Mouse (Mus musculus): ENCODE measurements at regions not wholly inside any gene's neighbourhood (a gene's known extent, or its start where the extent isn't known, plus 50 kb on each side); places are given as distances from the start of the nearest gene placed in this dataset.
"Not testable (repeated sequence)": the region's sequence is repeated elsewhere in the genome, so short reads cannot be mapped to it uniquely, and the experiment has no call there.

DNA sequence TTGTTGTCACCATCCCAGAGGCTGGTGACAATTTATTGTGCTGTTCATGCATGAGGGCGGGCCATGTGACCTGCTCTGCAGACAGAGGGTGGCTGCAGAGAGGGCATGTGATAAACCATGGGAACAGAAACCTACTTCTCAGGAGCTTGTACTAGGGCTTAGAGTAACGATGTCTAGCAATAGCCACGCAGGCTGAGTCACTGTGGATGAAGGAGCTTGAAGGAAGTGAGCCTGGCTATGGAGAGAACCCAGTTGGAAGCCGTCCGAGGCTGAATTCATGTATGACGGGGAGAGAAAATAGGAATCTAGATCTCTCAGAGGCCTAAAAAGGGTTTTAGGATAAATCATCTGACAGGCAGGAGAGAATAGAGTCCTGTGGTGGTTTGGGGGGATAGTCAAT, 988.0 kb downstream of the 4930447A16Rik start:
- Histone ChIP-seq H3K27ac (no peak overlapping the region), H3K4me3 (no peak overlapping the region)
- peak in 1 of 2 experiments; percentile 20 for DNase-seq (ENCODE audit: extremely low spot score in 1 of 2, low spot score in 2 of 2)
- intact Hi-C loops (cut with DNase I), result no loop called here
- no peak for TF ChIP-seq CTCF (IDR thresholded peaks at IDR 0.05)

- H3K4me3 ChIP-seq, result no peak overlapping the region
- TF ChIP-seq CTCF (IDR thresholded peaks at IDR 0.05), result no peak
- H3K27ac ChIP-seq, result no peak overlapping the region
- no peak for DNase-seq (ENCODE audit: extremely low spot score in 1 of 2, low spot score in 2 of 2)
- intact Hi-C loops (cut with DNase I), result no loop called here
Measured at GRCm38 (mm10) chr15:38414318-38415090, 989.1 kb downstream of the 4930447A16Rik start.

GRCm38 (mm10) chr15:38415091-38415486, 989.7 kb downstream of the 4930447A16Rik start:
- no peak for DNase-seq (ENCODE audit: extremely low spot score in 1 of 2, low spot score in 2 of 2)
- H3K27ac ChIP-seq, result no peak overlapping the region
- no peak overlapping the region for H3K4me3 ChIP-seq
- intact Hi-C loops (cut with DNase I), result no loop called here
- no peak for TF ChIP-seq CTCF (IDR thresholded peaks at IDR 0.05)

- Histone ChIP-seq H3K4me3 (no peak overlapping the region), H3K27ac (no peak overlapping the region)
- intact Hi-C loops (cut with DNase I), result no loop called here
- no peak for TF ChIP-seq CTCF (IDR thresholded peaks at IDR 0.05)
- DNase-seq (ENCODE audit: extremely low spot score in 1 of 2, low spot score in 2 of 2), result no peak
Measured at GRCm38 (mm10) chr15:38419621-38420020, 994.3 kb downstream of the 4930447A16Rik start.

- no peak for DNase-seq (ENCODE audit: extremely low spot score in 1 of 2, low spot score in 2 of 2)
- no peak overlapping the region for H3K27ac ChIP-seq
- TF ChIP-seq CTCF (IDR thresholded peaks at IDR 0.05), result no peak
- H3K4me3 ChIP-seq, result no peak overlapping the region
- intact Hi-C loops (cut with DNase I), result no loop called here
Measured at GRCm38 (mm10) chr15:38420784-38421183, 995.4 kb downstream of the 4930447A16Rik start.

DNA sequence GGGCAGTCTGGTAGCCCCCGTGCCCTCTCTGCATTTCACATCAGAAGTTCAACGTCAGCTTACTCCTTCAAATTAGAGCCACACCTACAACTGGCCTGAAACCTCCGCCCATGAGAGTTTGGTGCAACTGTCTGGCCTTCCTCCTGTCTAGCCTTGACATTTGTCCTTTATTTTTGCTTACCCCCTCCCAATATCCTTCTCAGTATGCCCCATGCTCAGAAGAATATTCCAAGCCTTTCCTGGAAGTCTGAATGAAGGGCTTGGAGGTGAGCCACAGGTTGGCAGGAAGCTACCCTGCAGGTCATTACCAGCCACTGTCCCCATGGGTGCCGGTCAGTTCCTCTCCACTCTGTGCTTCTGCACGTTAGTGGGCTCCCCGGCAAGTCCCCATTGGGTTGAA, 997.4 kb downstream of the 4930447A16Rik start:
- Histone ChIP-seq H3K4me3 (no peak overlapping the region), H3K27ac (no peak overlapping the region)
- no peak for DNase-seq (ENCODE audit: extremely low spot score in 1 of 2, low spot score in 2 of 2)
- TF ChIP-seq CTCF (IDR thresholded peaks at IDR 0.05), result no peak
- intact Hi-C loops (cut with DNase I), result no loop called here

DNA sequence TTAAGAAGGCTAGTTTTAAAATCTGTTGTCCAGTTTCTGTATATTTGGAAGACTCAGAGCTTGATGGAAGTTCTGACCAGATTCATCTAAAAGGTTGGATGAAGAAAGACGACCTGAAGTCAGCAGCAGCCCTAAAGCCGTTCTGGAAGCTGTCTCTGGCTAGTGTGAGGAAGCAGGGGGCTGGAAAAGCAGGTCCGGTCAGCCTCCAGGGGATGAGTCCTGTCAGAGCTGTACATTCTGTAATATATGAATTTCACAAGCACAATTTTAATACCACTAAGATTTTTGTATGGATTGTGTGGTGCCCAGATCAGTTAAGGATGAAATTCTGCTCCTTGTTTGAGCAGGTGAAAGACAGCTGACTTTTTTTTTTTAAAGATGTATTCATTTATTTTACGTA, 1000.2 kb downstream of the 4930447A16Rik start:
- intact Hi-C loops (cut with DNase I), result no loop called here
- TF ChIP-seq CTCF (IDR thresholded peaks at IDR 0.05), result no peak
- Histone ChIP-seq H3K27ac (no peak overlapping the region), H3K4me3 (no peak overlapping the region)
- no peak for DNase-seq (ENCODE audit: extremely low spot score in 1 of 2, low spot score in 2 of 2)

- H3K27ac ChIP-seq, result no peak overlapping the region
- H3K4me3 ChIP-seq, result no peak overlapping the region
- DNase-seq (ENCODE audit: extremely low spot score in 1 of 2, low spot score in 2 of 2), result no peak
- intact Hi-C loops (cut with DNase I), result no loop called here
- no peak for TF ChIP-seq CTCF (IDR thresholded peaks at IDR 0.05)
Measured at GRCm38 (mm10) chr15:38427966-38428365, 1002.6 kb downstream of the 4930447A16Rik start.

DNA sequence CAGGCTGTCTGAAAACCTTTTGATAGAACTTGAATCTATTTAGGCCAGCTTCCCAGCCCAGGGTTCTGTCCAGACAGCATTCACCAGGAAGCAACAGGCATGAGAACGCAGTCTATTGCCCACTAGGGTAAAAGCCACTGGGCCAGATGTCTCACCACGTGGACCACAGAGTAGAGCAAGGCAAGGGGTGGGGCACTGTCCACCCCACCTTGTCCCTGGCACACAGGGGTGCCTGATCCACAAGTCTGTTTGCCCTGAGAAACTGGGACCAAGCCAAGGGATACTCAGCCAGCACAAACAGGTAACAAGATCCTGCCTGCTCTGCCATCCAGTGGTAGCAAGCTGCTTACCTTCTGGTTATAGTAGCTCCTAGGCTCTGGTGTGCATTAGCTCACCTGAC, 1006.3 kb downstream of the 4930447A16Rik start:
- DNase-seq (ENCODE audit: extremely low spot score in 1 of 2, low spot score in 2 of 2), result no peak
- intact Hi-C loops (cut with DNase I), result no loop called here
- Histone ChIP-seq H3K4me3 (no peak overlapping the region), H3K27ac (no peak overlapping the region)
- peak; percentile 22 for TF ChIP-seq CTCF (IDR thresholded peaks at IDR 0.05)

DNA sequence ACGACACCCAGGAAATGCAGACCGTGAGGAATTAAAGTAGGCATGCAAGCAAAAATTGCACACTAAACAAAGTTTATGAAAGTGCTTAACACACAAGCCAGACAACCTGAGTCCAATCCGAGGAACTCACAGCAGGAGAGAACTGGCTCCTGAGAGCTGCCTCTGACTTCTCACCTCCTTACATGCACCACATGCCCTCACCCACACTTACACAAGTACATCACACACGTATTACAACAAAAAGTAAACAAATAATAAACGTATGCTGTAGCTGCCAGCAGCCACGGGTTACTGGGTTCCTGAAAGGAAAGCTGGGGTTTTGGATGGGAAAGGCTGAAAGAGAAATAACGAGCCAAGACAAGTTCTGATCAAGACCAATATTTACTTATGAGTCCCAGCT, 1008.0 kb downstream of the 4930447A16Rik start:
- TF ChIP-seq CTCF (IDR thresholded peaks at IDR 0.05), result no peak
- no peak overlapping the region for H3K4me3 ChIP-seq
- H3K27ac ChIP-seq, result no peak overlapping the region
- DNase-seq (ENCODE audit: extremely low spot score in 1 of 2, low spot score in 2 of 2), result no peak
- intact Hi-C loops (cut with DNase I), result no loop called here

DNA sequence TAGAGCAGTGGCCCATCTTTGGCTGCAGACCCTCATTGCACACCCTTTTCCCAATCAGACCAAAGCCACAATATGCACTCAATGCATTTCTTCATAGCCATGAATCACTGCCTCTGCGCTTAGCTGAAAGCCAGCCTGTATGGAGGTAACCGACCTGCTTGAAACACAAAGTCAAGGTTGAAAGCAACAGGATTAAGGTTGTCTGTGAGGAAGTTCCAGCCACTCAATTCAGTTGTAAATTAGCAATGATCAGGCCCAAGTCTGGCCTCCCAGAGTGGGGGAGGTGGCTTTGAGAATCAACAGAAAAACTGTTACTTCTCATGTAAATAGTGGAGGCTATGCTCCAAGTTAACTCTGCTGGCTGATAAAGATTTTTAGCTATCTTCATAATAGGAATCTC, 1008.9 kb downstream of the 4930447A16Rik start:
- H3K27ac ChIP-seq; intact Hi-C loops (cut with DNase I); DNase-seq (ENCODE audit: extremely low spot score in 1 of 2, low spot score in 2 of 2); H3K4me3 ChIP-seq: not testable (repeated sequence)
